21 mouse cellular contexts compared by ENCODE assay signal in the genomic region with DNA sequence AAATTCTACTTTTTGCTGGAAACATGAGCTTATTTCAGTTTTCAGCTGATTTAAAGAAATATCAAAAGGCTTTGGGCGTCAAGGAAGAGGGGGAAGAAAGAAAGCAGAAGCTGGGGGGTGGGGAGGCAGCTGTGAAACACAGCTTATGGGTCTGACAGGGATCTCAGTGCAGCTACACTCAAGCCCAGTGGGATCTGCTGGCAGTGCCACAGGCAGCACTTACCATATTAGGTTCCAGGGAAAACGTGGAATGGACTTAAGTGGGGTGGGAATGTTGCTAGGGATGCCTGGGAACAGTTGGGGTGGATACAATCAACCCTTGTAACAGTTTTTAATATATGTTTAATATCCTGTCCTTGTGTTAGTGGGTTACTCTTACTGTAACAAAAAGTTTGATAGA.
DNase-seq lines count a peak whose midpoint lies in the region; ATAC-seq and TF ChIP-seq lines count a peak whose summit lies in the region.
"Had no signal": no experiment of that assay in that cellular context is flagged by ENCODE, and none has a peak within 500 bp of the region (broad histone marks: within the 10 kb centered on the region; RNA-seq: fewer than 3 reads in every experiment).

No protein-coding gene starts in this region.

- 9% methylated on average over 2 of the region's 2 CpGs for WGBS in embryonic facial prominence, embryonic 14.5 days

- no peaks in the 10 kb centered on the region for H3K79me2 ChIP-seq in MEL (ENCODE audit: control insufficient read depth, insufficient read depth, low read length, poor library complexity)

- H3K9ac ChIP-seq in MEL (ENCODE audit: control insufficient read depth, low read depth, low read length, poor library complexity, severe bottlenecking): no peak overlapping the region
- no peak overlapping the region for H3K9ac ChIP-seq in embryonic facial prominence, embryonic 14.5 days (ENCODE audit: low read depth, low read length)
- H3K9ac ChIP-seq: forebrain, embryonic 13.5 days; hindbrain, embryonic 15.5 days; liver, postnatal 0 days; neural tube, embryonic 15.5 days had no signal

- no peaks in the 10 kb centered on the region for H3K27me3 ChIP-seq in MEL (ENCODE audit: control insufficient read depth in 1 of 2, insufficient read depth in 2 of 2, low read length in 2 of 2)
- H3K27me3 ChIP-seq in embryonic facial prominence, embryonic 14.5 days (replicated peaks; ENCODE audit: control insufficient read depth, insufficient read depth, low read length): no peaks in the 10 kb centered on the region
- H3K27me3 ChIP-seq: forebrain, embryonic 13.5 days; hindbrain, embryonic 15.5 days; neural tube, embryonic 15.5 days had no signal

- H3K4me2 ChIP-seq in embryonic facial prominence, embryonic 14.5 days (ENCODE audit: low read depth, low read length): no peak overlapping the region
- H3K4me2 ChIP-seq: forebrain, embryonic 13.5 days; hindbrain, embryonic 15.5 days; neural tube, embryonic 15.5 days had no signal

- H3K27ac ChIP-seq in left cerebral cortex, adult 2 months: no peak overlapping the region
- H3K27ac ChIP-seq in MEL (ENCODE audit: control insufficient read depth, low read depth, low read length): no peak overlapping the region
- H3K27ac ChIP-seq in embryonic facial prominence, embryonic 14.5 days (replicated peaks; ENCODE audit: low read depth, low read length): no peak overlapping the region
- H3K27ac ChIP-seq: forebrain, embryonic 13.5 days; gastrocnemius, adult 2 months; hindbrain, embryonic 15.5 days; kidney, postnatal 0 days; macrophage; neural tube, embryonic 15.5 days had no signal

- intact Hi-C loops in left cerebral cortex, postnatal 4 days (cut with DNase I): no loop called here
- intact Hi-C loops in left cerebral cortex, adult 2 months (cut with DNase I): no loop called here

- no peak for ATAC-seq in embryonic facial prominence, embryonic 14.5 days (ENCODE audit: low read depth)
- ATAC-seq: forebrain, embryonic 13.5 days; liver, postnatal 0 days had no signal

- H3K9me3 ChIP-seq in MEL (replicated peaks; ENCODE audit: insufficient read depth, low read length): no peaks in the 10 kb centered on the region
- H3K9me3 ChIP-seq in embryonic facial prominence, embryonic 14.5 days (ENCODE audit: control insufficient read depth, low read length): no peaks in the 10 kb centered on the region
- H3K9me3 ChIP-seq: forebrain, embryonic 13.5 days; hindbrain, embryonic 15.5 days; neural tube, embryonic 15.5 days had no signal

- no peak overlapping the region for H3K4me3 ChIP-seq in left cerebral cortex, adult 2 months
- no peak overlapping the region for H3K4me3 ChIP-seq in MEL (ENCODE audit: control insufficient read depth in 1 of 2, insufficient read depth in 1 of 2, low read depth in 2 of 2, low read length in 2 of 2)
- no peak overlapping the region for H3K4me3 ChIP-seq in embryonic facial prominence, embryonic 14.5 days (ENCODE audit: low read depth, low read length)
- H3K4me3 ChIP-seq: forebrain, embryonic 13.5 days; gastrocnemius, adult 2 months; hindbrain, embryonic 15.5 days; myocyte; neural tube, embryonic 15.5 days had no signal

- no peak for TF ChIP-seq CTCF in left cerebral cortex, adult 2 months (IDR thresholded peaks at IDR 0.05)
- TF ChIP-seq CTCF in MEL (IDR thresholded peaks at IDR 0.05 in 2 of 3, conservative IDR thresholded peaks at IDR 0.05 in 1 of 3; ENCODE audit: control insufficient read depth in 1 of 3, insufficient read depth in 1 of 3, low read depth in 2 of 3, low read length in 3 of 3, poor library complexity in 1 of 3, severe bottlenecking in 1 of 3): no peak

- DNase-seq in left cerebral cortex, postnatal 4 days: peak; percentile 23
- no peak for DNase-seq in left cerebral cortex, adult 2 months (ENCODE audit: extremely low spot score in 1 of 2, low spot score in 2 of 2)
- peak; percentile 5 for DNase-seq in MEL (ENCODE audit: low read depth, low spot score)
- DNase-seq in brain, adult 2 months (ENCODE audit: low read depth, low spot score): peak; percentile 45
- peak; percentile 27 for DNase-seq in embryonic facial prominence, embryonic 14.5 days (ENCODE audit: low spot score)
- DNase-seq in left cerebral cortex, adult 9 months (ENCODE audit: low spot score in 2 of 2): no peak
- no peak for DNase-seq in urinary bladder, postnatal 10 days (ENCODE audit: low spot score)
- DNase-seq: cerebellum, postnatal 36 days; gastrocnemius, adult 2 months; heart, postnatal 10 days; kidney, adult 11 months; layer of hippocampus, postnatal 36 days; liver; liver, postnatal 0 days; thymus, postnatal 36 days had no signal

- no peak for TF ChIP-seq RAD21 in MEL (IDR thresholded peaks at IDR 0.05; ENCODE audit: low read depth, low read length)

- TF ChIP-seq POLR2A in MEL (IDR thresholded peaks at IDR 0.05; ENCODE audit: control insufficient read depth in 1 of 2, insufficient read depth in 1 of 2, low read depth in 1 of 2, low read length in 2 of 2, poor library complexity in 1 of 2): no peak

- peaks cover 0 to 4% of the 10 kb centered on the region in 2 experiments; a peak in 2 of 4 replicates for H3K36me3 ChIP-seq in MEL (ENCODE audit: control insufficient read depth in 1 of 2, insufficient read depth in 2 of 2, low read length in 2 of 2)
- peaks cover 11% of the 10 kb centered on the region; the same call in 1 of the 2 replicates for H3K36me3 ChIP-seq in embryonic facial prominence, embryonic 14.5 days (ENCODE audit: control insufficient read depth, insufficient read depth, low read length)
- H3K36me3 ChIP-seq: neural tube, embryonic 15.5 days had no signal

- no peak for TF ChIP-seq EP300 in MEL (IDR thresholded peaks at IDR 0.05; ENCODE audit: low read depth in 1 of 2, low read length in 2 of 2)

- no peaks in the 10 kb centered on the region for H3K4me1 ChIP-seq in MEL (ENCODE audit: control insufficient read depth in 1 of 2, insufficient read depth in 2 of 2, low read length in 2 of 2)
- H3K4me1 ChIP-seq in embryonic facial prominence, embryonic 14.5 days (ENCODE audit: control insufficient read depth, insufficient read depth, low read length): no peaks in the 10 kb centered on the region
- H3K4me1 ChIP-seq: hindbrain, embryonic 15.5 days; neural tube, embryonic 15.5 days had no signal

TF ChIP-seq in MEL, 35 proteins besides CTCF, POLR2A, EP300 and RAD21:
- no peak for TF ChIP-seq KAT2A (conservative IDR thresholded peaks at IDR 0.05; ENCODE audit: low read depth, low read length)
- no peak for TF ChIP-seq MYB (IDR thresholded peaks at IDR 0.05; ENCODE audit: low read depth, low read length)
- no peak for TF ChIP-seq CHD2 (IDR thresholded peaks at IDR 0.05; ENCODE audit: low read length)
- no peak for TF ChIP-seq MXI1 (IDR thresholded peaks at IDR 0.05; ENCODE audit: low read depth, low read length)

Comparison
In these comparisons a context has a peak if more than half of its experiments do, and no peak if none do; other contexts are left out.
1. DNase-seq: peak in left cerebral cortex, postnatal 4 days (single experiment), MEL (single experiment), brain, adult 2 months (single experiment) and embryonic facial prominence, embryonic 14.5 days (single experiment); none in left cerebral cortex, adult 2 months (0 of 2), left cerebral cortex, adult 9 months (0 of 2) and urinary bladder, postnatal 10 days (single experiment).